Mouse (Mus musculus): ENCODE data around the gene Krt18. TPM values are rescaled to one million over a fixed set of nuclear protein-coding genes. Genes with fewer than 3 reads are reported as not detected.
"Not testable (repeated sequence)": the region's sequence is repeated elsewhere in the genome, so short reads cannot be mapped to it uniquely, and the experiment has no call there.

Krt18 gene
- polyA plus RNA-seq, 1 experiment from 2014 or later, result 26.8 TPM

DNA sequence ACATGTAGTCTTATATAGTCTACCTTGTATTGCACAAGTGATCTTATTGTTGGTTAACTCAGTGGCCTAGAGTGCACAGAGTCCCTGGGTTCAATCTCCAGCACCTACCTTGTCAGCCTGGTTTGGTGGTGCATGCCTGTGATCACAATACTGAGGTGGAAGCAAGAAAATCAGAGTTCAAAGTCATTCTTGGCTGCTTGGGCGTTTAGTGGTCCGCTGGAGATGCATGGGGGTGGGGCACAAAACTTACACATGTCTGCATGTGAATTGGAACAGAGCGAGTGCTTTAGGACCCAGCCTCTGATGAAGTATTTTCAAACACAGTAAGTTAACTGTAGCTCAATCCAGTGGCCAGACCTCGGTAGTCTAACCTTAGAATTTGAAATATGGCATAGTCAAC is 51.2 kb downstream of the Krt18 start:
- Histone ChIP-seq H3K9me3 (ENCODE audit: control insufficient read depth, low read length) (no peaks in the 10 kb centered on the region), H3K4me1 (ENCODE audit: control insufficient read depth, insufficient read depth, low read length) (peaks cover 9% of the 10 kb centered on the region), H3K4me2 (ENCODE audit: low read depth, severe bottlenecking) (no peak overlapping the region), H3K27ac (replicated peaks; ENCODE audit: low read depth, low read length) (no peak overlapping the region), H3K4me3 (ENCODE audit: low read depth, low read length) (no peak overlapping the region), H3K36me3 (ENCODE audit: control insufficient read depth, insufficient read depth, low read length) (peaks cover 5% of the 10 kb centered on the region), H3K27me3 (ENCODE audit: control insufficient read depth, insufficient read depth, low read length) (no peaks in the 10 kb centered on the region), H3K9ac (ENCODE audit: low read length) (no peak overlapping the region)
- ATAC-seq (ENCODE audit: insufficient number of reproducible peaks, low FRiP score, low TSS enrichment, low read depth), result no peak
- no peak for DNase-seq (ENCODE audit: low spot score)
- 71% methylated on average over 4 of the region's 4 CpGs for WGBS

DNA sequence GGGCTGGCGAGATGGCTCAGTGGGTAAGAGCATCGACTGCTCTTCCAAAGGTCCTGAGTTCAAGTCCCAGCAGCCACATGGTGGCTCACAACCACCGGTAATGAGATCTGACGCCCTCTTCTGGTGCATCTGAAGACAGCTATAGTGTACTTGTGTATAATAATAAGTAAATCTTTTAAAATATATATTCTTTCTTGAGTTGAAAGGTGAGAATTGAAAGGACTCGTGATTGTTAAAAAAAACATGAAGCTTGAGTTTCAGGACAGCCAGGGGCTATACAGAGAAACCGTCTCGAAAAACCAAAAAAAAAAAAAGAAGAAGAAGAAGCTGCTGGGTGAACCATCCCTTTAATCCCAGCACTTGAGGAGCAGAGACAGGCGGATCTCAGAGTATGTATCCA is 51.9 kb downstream of the Krt18 start:
- H3K36me3 ChIP-seq (ENCODE audit: control insufficient read depth, insufficient read depth, low read length); H3K9ac ChIP-seq (ENCODE audit: low read length); H3K4me1 ChIP-seq (ENCODE audit: control insufficient read depth, insufficient read depth, low read length); H3K27me3 ChIP-seq (ENCODE audit: control insufficient read depth, insufficient read depth, low read length); H3K4me2 ChIP-seq (ENCODE audit: low read depth, severe bottlenecking); ATAC-seq (ENCODE audit: insufficient number of reproducible peaks, low FRiP score, low TSS enrichment, low read depth); H3K4me3 ChIP-seq (ENCODE audit: low read depth, low read length); DNase-seq (ENCODE audit: low spot score); H3K27ac ChIP-seq (replicated peaks; ENCODE audit: low read depth, low read length); H3K9me3 ChIP-seq (ENCODE audit: control insufficient read depth, low read length): not testable (repeated sequence)
- 83% methylated on average over 8 of the region's 8 CpGs for WGBS

DNA sequence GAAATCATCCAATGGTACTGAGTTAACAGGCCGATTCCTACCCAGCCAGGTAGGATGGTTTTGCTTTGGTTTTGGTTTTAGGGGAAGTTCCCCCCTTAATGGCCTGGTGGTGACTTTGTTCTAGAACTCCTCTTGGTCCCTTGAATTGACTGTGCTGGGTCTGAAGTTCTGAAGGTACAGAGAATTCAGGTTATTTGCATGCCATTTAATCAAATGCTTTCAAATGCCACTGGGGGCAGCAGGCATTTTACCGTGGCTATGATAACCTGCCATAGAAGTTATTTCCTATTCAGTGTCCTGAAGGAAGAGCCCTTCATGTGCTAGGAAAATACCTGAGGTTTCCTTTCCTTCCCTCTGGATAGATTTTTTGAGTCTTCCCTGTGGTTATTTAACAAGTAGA is 52.4 kb downstream of the Krt18 start:
- ATAC-seq (ENCODE audit: insufficient number of reproducible peaks, low FRiP score, low TSS enrichment, low read depth) (no peak), DNase-seq (ENCODE audit: low spot score) (no peak)
- WGBS, result 73% methylated on average over 2 of the region's 2 CpGs
- Histone ChIP-seq H3K27me3 (ENCODE audit: control insufficient read depth, insufficient read depth, low read length) (no peaks in the 10 kb centered on the region), H3K27ac (replicated peaks; ENCODE audit: low read depth, low read length) (no peak overlapping the region), H3K4me2 (ENCODE audit: low read depth, severe bottlenecking) (no peak overlapping the region), H3K9ac (ENCODE audit: low read length) (no peak overlapping the region), H3K4me1 (ENCODE audit: control insufficient read depth, insufficient read depth, low read length) (peaks cover 4% of the 10 kb centered on the region; the same call in 1 of the 2 replicates), H3K4me3 (ENCODE audit: low read depth, low read length) (no peak overlapping the region), H3K36me3 (ENCODE audit: control insufficient read depth, insufficient read depth, low read length) (peaks cover 12% of the 10 kb centered on the region), H3K9me3 (ENCODE audit: control insufficient read depth, low read length) (no peaks in the 10 kb centered on the region)

Other genes with a start within 250 kb of the Krt18 start
- gene Krt72, start 241.7 kb upstream of the Krt18 start, polyA plus RNA-seq (2014; fragmentation: Nextera tagmentation; extraction: Ambion mirVana), result not detected in 2 replicates
- gene Krt73, start 225.8 kb upstream of the Krt18 start, polyA plus RNA-seq (2014; fragmentation: Nextera tagmentation; extraction: Ambion mirVana), result not detected in 2 replicates
- gene Krt2, start 210.0 kb upstream of the Krt18 start, polyA plus RNA-seq (2014; fragmentation: Nextera tagmentation; extraction: Ambion mirVana), result not detected in 2 replicates
- gene Krt1, start 177.4 kb upstream of the Krt18 start, polyA plus RNA-seq (2014; fragmentation: Nextera tagmentation; extraction: Ambion mirVana), result 0.61 and 0.75 TPM in 2 replicates
- gene Krt77, start 158.5 kb upstream of the Krt18 start, polyA plus RNA-seq (2014; fragmentation: Nextera tagmentation; extraction: Ambion mirVana), result not detected in 2 replicates
- not detected in 2 replicates for gene Krt76, start 135.3 kb upstream of the Krt18 start, polyA plus RNA-seq (2014; fragmentation: Nextera tagmentation; extraction: Ambion mirVana)
- gene Krt4, start 103.4 kb upstream of the Krt18 start, polyA plus RNA-seq (2014; fragmentation: Nextera tagmentation; extraction: Ambion mirVana), result not detected in 2 replicates
- not detected in 2 replicates for gene Krt79, start 87.9 kb upstream of the Krt18 start, polyA plus RNA-seq (2014; fragmentation: Nextera tagmentation; extraction: Ambion mirVana)
- not detected in 2 replicates for gene Krt78, start 73.9 kb upstream of the Krt18 start, polyA plus RNA-seq (2014; fragmentation: Nextera tagmentation; extraction: Ambion mirVana)
- gene Krt8, start 23.7 kb upstream of the Krt18 start, polyA plus RNA-seq (2014; fragmentation: Nextera tagmentation; extraction: Ambion mirVana), result 21.3 and 22.7 TPM in 2 replicates
- gene Eif4b, start 45.6 kb downstream of the Krt18 start, polyA plus RNA-seq (2014; fragmentation: Nextera tagmentation; extraction: Ambion mirVana), result 131 and 141 TPM in 2 replicates
- gene Tns2, start 72.2 kb downstream of the Krt18 start, polyA plus RNA-seq (2014; fragmentation: Nextera tagmentation; extraction: Ambion mirVana), result 14.6 and 15.6 TPM in 2 replicates
- 7.2 and 10.0 TPM in 2 replicates for gene Spryd3, start 108.1 kb downstream of the Krt18 start, polyA plus RNA-seq (2014; fragmentation: Nextera tagmentation; extraction: Ambion mirVana)
- 0.17 and 0.57 TPM in 2 replicates for gene Igfbp6, start 116.2 kb downstream of the Krt18 start, polyA plus RNA-seq (2014; fragmentation: Nextera tagmentation; extraction: Ambion mirVana)
- 0.09 and 0.24 TPM in 2 replicates for gene Soat2, start 122.3 kb downstream of the Krt18 start, polyA plus RNA-seq (2014; fragmentation: Nextera tagmentation; extraction: Ambion mirVana)
- gene Zfp740, start 175.1 kb downstream of the Krt18 start, polyA plus RNA-seq (2014; fragmentation: Nextera tagmentation; extraction: Ambion mirVana), result 67.5 and 71.1 TPM in 2 replicates
- gene Csad, start 176.5 kb downstream of the Krt18 start, polyA plus RNA-seq (2014; fragmentation: Nextera tagmentation; extraction: Ambion mirVana), result 37.3 and 37.5 TPM in 2 replicates
- 0.57 and 0.71 TPM in 2 replicates for gene Itgb7, start 203.8 kb downstream of the Krt18 start, polyA plus RNA-seq (2014; fragmentation: Nextera tagmentation; extraction: Ambion mirVana)
- gene Rarg, start 229.3 kb downstream of the Krt18 start, polyA plus RNA-seq (2014; fragmentation: Nextera tagmentation; extraction: Ambion mirVana), result 118 and 119 TPM in 2 replicates
- gene Gm9918, start 242.4 kb downstream of the Krt18 start, polyA plus RNA-seq (2014; fragmentation: Nextera tagmentation; extraction: Ambion mirVana), result 0.88 and 1.1 TPM in 2 replicates